Comparison of ENCODE assay signal across 27 mouse cellular contexts in genomic region chr3:153121934-153122333, GRCm38 (mm10).
DNase-seq lines count a peak whose midpoint lies in the region; ATAC-seq and TF ChIP-seq lines count a peak whose summit lies in the region.
"Had no signal": no experiment of that assay in that cellular context is flagged by ENCODE, and none has a peak within 500 bp of the region (broad histone marks: within the 10 kb centered on the region; RNA-seq: fewer than 3 reads in every experiment).

No protein-coding gene starts in this region.

- no peaks in the 10 kb centered on the region for H3K27me3 ChIP-seq in forebrain, postnatal 0 days (ENCODE audit: insufficient read depth, low read length)
- no peaks in the 10 kb centered on the region for H3K27me3 ChIP-seq in forebrain, embryonic 10.5 days (ENCODE audit: poor library complexity, severe bottlenecking)
- H3K27me3 ChIP-seq in lung, postnatal 0 days (replicated peaks; ENCODE audit: insufficient read depth, low read length) = no peaks in the 10 kb centered on the region
- no peaks in the 10 kb centered on the region for H3K27me3 ChIP-seq in embryonic facial prominence, embryonic 14.5 days (replicated peaks; ENCODE audit: control insufficient read depth, insufficient read depth, low read length)
- H3K27me3 ChIP-seq: midbrain, embryonic 13.5 days had no signal

- peak; percentile 86 for ATAC-seq in forebrain, postnatal 0 days
- no peak for ATAC-seq in lung, postnatal 0 days
- no peak for ATAC-seq in embryonic facial prominence, embryonic 14.5 days (ENCODE audit: low read depth)
- no peak for ATAC-seq in megakaryocyte progenitor cell, adult 5-6 weeks (replicated peaks; ENCODE audit: poor library complexity)
- ATAC-seq: intestine, postnatal 0 days; midbrain, embryonic 13.5 days had no signal

- no peak overlapping the region for H3K27ac ChIP-seq in forebrain, postnatal 0 days (ENCODE audit: low read depth, low read length)
- no peak overlapping the region for H3K27ac ChIP-seq in forebrain, embryonic 10.5 days
- no peak overlapping the region for H3K27ac ChIP-seq in lung, postnatal 0 days (ENCODE audit: low read length)
- no peak overlapping the region for H3K27ac ChIP-seq in embryonic facial prominence, embryonic 14.5 days (replicated peaks; ENCODE audit: low read depth, low read length)
- H3K27ac ChIP-seq: hindbrain, embryonic 14.5 days; liver, embryonic 14.5 days; midbrain, embryonic 13.5 days; stomach, postnatal 0 days had no signal

- no peak for TF ChIP-seq CTCF in forebrain, postnatal 0 days (IDR thresholded peaks at IDR 0.05; ENCODE audit: low read depth)
- TF ChIP-seq CTCF in lung, postnatal 0 days (IDR thresholded peaks at IDR 0.05) = no peak
- TF ChIP-seq CTCF in brain, embryonic 14.5 days (IDR thresholded peaks at IDR 0.05; ENCODE audit: borderline replicate concordance, extremely low read depth, insufficient read depth, insufficient read length) = no peak

- TF ChIP-seq EP300 in lung, postnatal 0 days (IDR thresholded peaks at IDR 0.05) = no peak

- H3K36me3 ChIP-seq in forebrain, postnatal 0 days (ENCODE audit: insufficient read depth) = no peaks in the 10 kb centered on the region
- no peaks in the 10 kb centered on the region for H3K36me3 ChIP-seq in forebrain, embryonic 10.5 days (replicated peaks)
- no peaks in the 10 kb centered on the region for H3K36me3 ChIP-seq in lung, postnatal 0 days (ENCODE audit: insufficient read depth, low read length)
- H3K36me3 ChIP-seq in embryonic facial prominence, embryonic 14.5 days (ENCODE audit: control insufficient read depth, insufficient read depth, low read length) = no peaks in the 10 kb centered on the region
- H3K36me3 ChIP-seq: midbrain, embryonic 13.5 days had no signal

- no peak overlapping the region for H3K9ac ChIP-seq in forebrain, postnatal 0 days
- H3K9ac ChIP-seq in lung, postnatal 0 days (replicated peaks; ENCODE audit: low read depth) = no peak overlapping the region
- no peak overlapping the region for H3K9ac ChIP-seq in embryonic facial prominence, embryonic 14.5 days (ENCODE audit: low read depth, low read length)
- H3K9ac ChIP-seq: hindbrain, embryonic 14.5 days; liver, embryonic 14.5 days; lung, embryonic 14.5 days; midbrain, embryonic 13.5 days had no signal

- TF ChIP-seq POLR2A in brain, embryonic 14.5 days (IDR thresholded peaks at IDR 0.05; ENCODE audit: borderline replicate concordance, extremely low read depth, insufficient read depth, insufficient read length, poor library complexity, severe bottlenecking) = no peak

- no peak overlapping the region for H3K4me2 ChIP-seq in forebrain, postnatal 0 days (ENCODE audit: low read depth)
- H3K4me2 ChIP-seq in lung, postnatal 0 days (replicated peaks; ENCODE audit: low read depth, low read length) = no peak overlapping the region
- H3K4me2 ChIP-seq in embryonic facial prominence, embryonic 14.5 days (ENCODE audit: low read depth, low read length) = no peak overlapping the region; the same call in 1 of the 2 replicates
- H3K4me2 ChIP-seq: heart, embryonic 11.5 days; hindbrain, embryonic 14.5 days; lung, embryonic 14.5 days; midbrain, embryonic 13.5 days had no signal

- WGBS in forebrain, postnatal 0 days = 66% methylated on average over 10 of the region's 10 CpGs
- 94% methylated on average over 10 of the region's 10 CpGs for WGBS in forebrain, embryonic 10.5 days
- WGBS in lung, postnatal 0 days = 79% methylated on average over 10 of the region's 10 CpGs
- 63% methylated on average over 10 of the region's 10 CpGs for WGBS in embryonic facial prominence, embryonic 14.5 days

- no peaks in the 10 kb centered on the region for H3K4me1 ChIP-seq in forebrain, postnatal 0 days (ENCODE audit: insufficient read depth)
- H3K4me1 ChIP-seq in forebrain, embryonic 10.5 days = no peaks in the 10 kb centered on the region
- no peaks in the 10 kb centered on the region for H3K4me1 ChIP-seq in lung, postnatal 0 days (ENCODE audit: insufficient read depth, low read depth, low read length)
- no peaks in the 10 kb centered on the region for H3K4me1 ChIP-seq in embryonic facial prominence, embryonic 14.5 days (ENCODE audit: control insufficient read depth, insufficient read depth, low read length)
- H3K4me1 ChIP-seq: midbrain, embryonic 13.5 days had no signal

- peak; percentile 59 for DNase-seq in forebrain, postnatal 0 days
- DNase-seq in forebrain, embryonic 10.5 days (ENCODE audit: extremely low spot score, low spot score) = no peak
- DNase-seq in lung, postnatal 10 days = peak; percentile 35
- DNase-seq in lung, postnatal 0 days (ENCODE audit: low spot score) = no peak
- DNase-seq in brain, embryonic 14.5 days (ENCODE audit: low read depth) = peak; percentile 71
- DNase-seq in embryonic facial prominence, embryonic 14.5 days (ENCODE audit: low spot score) = peak; percentile 55
- DNase-seq: adrenal gland, postnatal 25 days; B cell, adult 2 months; cerebellum, adult 8-10 months; cerebellum, postnatal 25 days; gastrocnemius, postnatal 14 days; heart, postnatal 4 days; kidney, postnatal 10 days; liver; lung, embryonic 14.5 days; lung, postnatal 4 days; right cerebral cortex, postnatal 25 days; thymus, adult 2 months; thymus, postnatal 36 days had no signal

- H3K9me3 ChIP-seq in forebrain, postnatal 0 days (ENCODE audit: low read length) = no peaks in the 10 kb centered on the region
- H3K9me3 ChIP-seq in forebrain, embryonic 10.5 days = no peaks in the 10 kb centered on the region
- no peaks in the 10 kb centered on the region for H3K9me3 ChIP-seq in lung, postnatal 0 days (ENCODE audit: low read length)
- H3K9me3 ChIP-seq in embryonic facial prominence, embryonic 14.5 days (ENCODE audit: control insufficient read depth, low read length) = no peaks in the 10 kb centered on the region
- H3K9me3 ChIP-seq: midbrain, embryonic 13.5 days had no signal

- no peak overlapping the region for H3K4me3 ChIP-seq in forebrain, postnatal 0 days (ENCODE audit: low read depth, low read length)
- no peak overlapping the region for H3K4me3 ChIP-seq in forebrain, embryonic 10.5 days
- H3K4me3 ChIP-seq in lung, postnatal 0 days (ENCODE audit: low read depth, low read length) = no peak overlapping the region
- H3K4me3 ChIP-seq in embryonic facial prominence, embryonic 14.5 days (ENCODE audit: low read depth, low read length) = no peak overlapping the region
- H3K4me3 ChIP-seq: erythroblast, embryonic 14.5 days; midbrain, embryonic 13.5 days had no signal

Comparison
In these comparisons a context has a peak if more than half of its experiments do, and no peak if none do; other contexts are left out.
1. DNase-seq: peak in forebrain, postnatal 0 days (single experiment), lung, postnatal 10 days (single experiment), brain, embryonic 14.5 days (single experiment) and embryonic facial prominence, embryonic 14.5 days (single experiment); none in forebrain, embryonic 10.5 days (single experiment) and lung, postnatal 0 days (single experiment).